In genomic region chr4:133583690-133584058, GRCm38 (mm10) we compare ENCODE assay signal across 9 mouse cellular contexts. TPM values are rescaled to one million over a fixed set of nuclear protein-coding genes. Genes with fewer than 3 reads are reported as not detected.
DNase-seq lines count a peak whose midpoint lies in the region; ATAC-seq and TF ChIP-seq lines count a peak whose summit lies in the region.
"Had no signal": no experiment of that assay in that cellular context is flagged by ENCODE, and none has a peak within 500 bp of the region (broad histone marks: within the 10 kb centered on the region; RNA-seq: fewer than 3 reads in every experiment).

No protein-coding gene starts in this region.

- peak overlapping the region; percentile 82 for H3K4me3 ChIP-seq in heart, embryonic 15.5 days
- peak overlapping the region; percentile 99 for H3K4me3 ChIP-seq in G1E (ENCODE audit: low read depth, low read length)
- H3K4me3 ChIP-seq in forebrain, postnatal 0 days (ENCODE audit: low read depth, low read length): peak overlapping the region; percentile 79

- peak overlapping the region; percentile 100 for H3K4me2 ChIP-seq in heart, embryonic 15.5 days
- peak overlapping the region; percentile 99 for H3K4me2 ChIP-seq in forebrain, postnatal 0 days (ENCODE audit: low read depth)

- no peaks in the 10 kb centered on the region for H3K27me3 ChIP-seq in heart, embryonic 15.5 days
- H3K27me3 ChIP-seq in G1E (ENCODE audit: insufficient read depth, low read length): no peaks in the 10 kb centered on the region
- H3K27me3 ChIP-seq in forebrain, postnatal 0 days (ENCODE audit: insufficient read depth, low read length): no peaks in the 10 kb centered on the region

- H3K27ac ChIP-seq in heart, embryonic 15.5 days: peak overlapping the region; percentile 83
- peak overlapping the region; percentile 89 for H3K27ac ChIP-seq in forebrain, postnatal 0 days (ENCODE audit: low read depth, low read length)

- H3K9me3 ChIP-seq in heart, embryonic 15.5 days (replicated peaks): no peaks in the 10 kb centered on the region
- no peaks in the 10 kb centered on the region for H3K9me3 ChIP-seq in G1E (replicated peaks)
- no peaks in the 10 kb centered on the region for H3K9me3 ChIP-seq in forebrain, postnatal 0 days (ENCODE audit: low read length)

- TF ChIP-seq CTCF in G1E (IDR thresholded peaks at IDR 0.05; ENCODE audit: low read depth, low read length): no peak
- TF ChIP-seq CTCF in forebrain, postnatal 0 days (IDR thresholded peaks at IDR 0.05; ENCODE audit: low read depth): no peak

- H3K4me1 ChIP-seq in heart, embryonic 15.5 days (replicated peaks): peaks cover 13% of the 10 kb centered on the region
- peaks cover 42% of the 10 kb centered on the region for H3K4me1 ChIP-seq in G1E (ENCODE audit: insufficient read depth, low read depth, low read length)
- peaks cover 5% of the 10 kb centered on the region for H3K4me1 ChIP-seq in forebrain, postnatal 0 days (ENCODE audit: insufficient read depth)

- no peak for ATAC-seq in heart, embryonic 15.5 days (replicated peaks; ENCODE audit: insufficient number of reproducible peaks, insufficient read depth, low FRiP score, low read depth)
- ATAC-seq in G1E (ENCODE audit: extremely low read depth, insufficient number of reproducible peaks, low FRiP score, poor library complexity, severe bottlenecking): no peak
- no peak for ATAC-seq in forebrain, postnatal 0 days
- peak; percentile 7 for ATAC-seq in megakaryocyte-erythroid progenitor cell, adult 5-6 weeks (replicated peaks; ENCODE audit: low FRiP score, low TSS enrichment, poor library complexity, severe bottlenecking)

- H3K9ac ChIP-seq in heart, embryonic 15.5 days: peak overlapping the region; percentile 88
- H3K9ac ChIP-seq in forebrain, postnatal 0 days: peak overlapping the region; percentile 88

- no peak for DNase-seq in heart, postnatal 10 days
- no peak for DNase-seq in G1E (ENCODE audit: low spot score)
- no peak for DNase-seq in forebrain, postnatal 0 days
- no peak for DNase-seq in adrenal gland, adult 18-20 months (ENCODE audit: low spot score in 2 of 2)
- DNase-seq in cerebellum, postnatal 10 days: no peak
- no peak for DNase-seq in cerebellum, adult 9-11 months

- H3K36me3 ChIP-seq in heart, embryonic 15.5 days: peaks cover 38% of the 10 kb centered on the region
- peaks cover 84% of the 10 kb centered on the region for H3K36me3 ChIP-seq in G1E (replicated peaks)
- H3K36me3 ChIP-seq in forebrain, postnatal 0 days (ENCODE audit: insufficient read depth): peaks cover 44% of the 10 kb centered on the region

- WGBS in heart, embryonic 15.5 days: 55% methylated on average over 6 of the region's 6 CpGs
- WGBS in forebrain, postnatal 0 days: 69% methylated on average over 6 of the region's 6 CpGs

- intact Hi-C loops in heart, postnatal 10 days (cut with DNase I): no loop called here

RNA-seq across cellular contexts. Expression of gene Gpn2, which starts 0.5 kb away (rescaled TPM):
- polyA plus RNA-seq in heart, embryonic 15.5 days (2015; fragmentation: Nextera tagmentation; extraction: Ambion mirVana): 10.4 and 11.8 TPM in 2 replicates
- total RNA-seq in heart, postnatal 10 days (2021): 1 to 10 TPM; 9.0 to 9.8 TPM
- total RNA-seq in G1E (2014; fragmentation: Nextera tagmentation) (2.3 and 10.9 TPM in 2 replicates), G1E (2017) (10.2 and 14.0 TPM in 2 replicates)
- 46.7 and 58.2 TPM in 2 replicates for polyA plus RNA-seq in G1E (2012)
- 18.5 and 20.5 TPM in 2 replicates for total RNA-seq in forebrain, postnatal 0 days (2014; rRNA removed)
- polyA plus RNA-seq in forebrain, postnatal 0 days (2015; fragmentation: Nextera tagmentation; extraction: Ambion mirVana): 16.8 and 19.7 TPM in 2 replicates
- total RNA-seq in megakaryocyte-erythroid progenitor cell, adult 5-6 weeks (2014; fragmentation: Nextera tagmentation): 16.0 and 20.9 TPM in 2 replicates
- total RNA-seq in megakaryocyte-erythroid progenitor cell, adult 5-6 weeks (2017): 19.5 and 29.3 TPM in 2 replicates
- 10 to 100 TPM; 16.2 to 16.4 TPM for total RNA-seq in adrenal gland, adult 18-20 months (2021)

RNA-seq across cellular contexts. Expression of gene Gpatch3, which starts 9.1 kb away (rescaled TPM):
- 3.8 and 4.8 TPM in 2 replicates for polyA plus RNA-seq in heart, embryonic 15.5 days (2015; fragmentation: Nextera tagmentation; extraction: Ambion mirVana)
- total RNA-seq in heart, postnatal 10 days (2021): 1 to 10 TPM; 5.1 to 8.3 TPM
- total RNA-seq in G1E (2014; fragmentation: Nextera tagmentation) (1.9 and 3.8 TPM in 2 replicates), G1E (2017) (13.6 and 18.7 TPM in 2 replicates)
- polyA plus RNA-seq in G1E (2012): 9.9 and 11.2 TPM in 2 replicates
- 8.4 and 11.8 TPM in 2 replicates for total RNA-seq in forebrain, postnatal 0 days (2014; rRNA removed)
- polyA plus RNA-seq in forebrain, postnatal 0 days (2015; fragmentation: Nextera tagmentation; extraction: Ambion mirVana): 4.2 and 5.4 TPM in 2 replicates
- 1.2 and 6.2 TPM in 2 replicates for total RNA-seq in megakaryocyte-erythroid progenitor cell, adult 5-6 weeks (2014; fragmentation: Nextera tagmentation)
- 16.9 and 29.6 TPM in 2 replicates for total RNA-seq in megakaryocyte-erythroid progenitor cell, adult 5-6 weeks (2017)
- 1 to 10 TPM; 5.7 to 7.2 TPM for total RNA-seq in adrenal gland, adult 18-20 months (2021)

RNA-seq across cellular contexts. Expression of gene Sfn, which starts 18.3 kb away (rescaled TPM):
- 3.0 and 25.1 TPM in 2 replicates for polyA plus RNA-seq in heart, embryonic 15.5 days (2015; fragmentation: Nextera tagmentation; extraction: Ambion mirVana)
- 1 to 10 TPM; 1.3 to 1.9 TPM for total RNA-seq in heart, postnatal 10 days (2021)
- total RNA-seq in G1E (2014; fragmentation: Nextera tagmentation) (1.4 and 3.4 TPM in 2 replicates), G1E (2017) (0.41 and 0.66 TPM in 2 replicates)
- polyA plus RNA-seq in G1E (2012): 1.3 and 2.4 TPM in 2 replicates
- 3.2 and 3.3 TPM in 2 replicates for total RNA-seq in forebrain, postnatal 0 days (2014; rRNA removed)
- 0.62 and 0.88 TPM in 2 replicates for polyA plus RNA-seq in forebrain, postnatal 0 days (2015; fragmentation: Nextera tagmentation; extraction: Ambion mirVana)
- total RNA-seq in megakaryocyte-erythroid progenitor cell, adult 5-6 weeks (2014; fragmentation: Nextera tagmentation): 1.7 and 2.7 TPM in 2 replicates
- 1.3 and 2.0 TPM in 2 replicates for total RNA-seq in megakaryocyte-erythroid progenitor cell, adult 5-6 weeks (2017)
- 1 to 10 TPM; 1.4 to 1.9 TPM for total RNA-seq in adrenal gland, adult 18-20 months (2021)

RNA-seq across cellular contexts. Expression of gene Nr0b2, which starts 30.5 kb away (rescaled TPM):
- 13.4 and 16.0 TPM in 2 replicates for polyA plus RNA-seq in heart, embryonic 15.5 days (2015; fragmentation: Nextera tagmentation; extraction: Ambion mirVana)
- total RNA-seq in heart, postnatal 10 days (2021): 10 to 100 TPM; 13.9 to 20.4 TPM
- total RNA-seq in G1E (2014; fragmentation: Nextera tagmentation) (not detected in 2 replicates), G1E (2017) (not detected in 2 replicates)
- 0.04 TPM in 1 of 2 replicates, not detected in the other for polyA plus RNA-seq in G1E (2012)
- not detected in 2 replicates for total RNA-seq in forebrain, postnatal 0 days (2014; rRNA removed)
- not detected in 2 replicates for polyA plus RNA-seq in forebrain, postnatal 0 days (2015; fragmentation: Nextera tagmentation; extraction: Ambion mirVana)
- not detected in 2 replicates for total RNA-seq in megakaryocyte-erythroid progenitor cell, adult 5-6 weeks (2014; fragmentation: Nextera tagmentation)
- not detected in 2 replicates for total RNA-seq in megakaryocyte-erythroid progenitor cell, adult 5-6 weeks (2017)
- 10 to 100 TPM; 48.6 to 60.7 TPM for total RNA-seq in adrenal gland, adult 18-20 months (2021)
- total RNA-seq: left cerebral cortex, postnatal 36 days had no signal

RNA-seq across cellular contexts. Expression of gene Nudc, which starts 37.9 kb away (rescaled TPM):
- polyA plus RNA-seq in heart, embryonic 15.5 days (2015; fragmentation: Nextera tagmentation; extraction: Ambion mirVana): 199 and 206 TPM in 2 replicates
- 10 to 100 TPM; 71.0 to 74.5 TPM for total RNA-seq in heart, postnatal 10 days (2021)
- 150 and 160 TPM in 2 replicates for total RNA-seq in G1E (2014; fragmentation: Nextera tagmentation)
- total RNA-seq in G1E (2017): 181 and 220 TPM in 2 replicates
- 629 and 697 TPM in 2 replicates for polyA plus RNA-seq in G1E (2012)
- total RNA-seq in forebrain, postnatal 0 days (2014; rRNA removed): 115 and 119 TPM in 2 replicates
- polyA plus RNA-seq in forebrain, postnatal 0 days (2015; fragmentation: Nextera tagmentation; extraction: Ambion mirVana): 217 and 262 TPM in 2 replicates
- total RNA-seq in megakaryocyte-erythroid progenitor cell, adult 5-6 weeks (2014; fragmentation: Nextera tagmentation): 250 and 258 TPM in 2 replicates
- total RNA-seq in megakaryocyte-erythroid progenitor cell, adult 5-6 weeks (2017): 271 and 301 TPM in 2 replicates
- total RNA-seq in adrenal gland, adult 18-20 months (2021): 100 to 1,000 TPM; 148 to 172 TPM
